Mouse (Mus musculus): ENCODE measurements around the gene Rragd.

DNA sequence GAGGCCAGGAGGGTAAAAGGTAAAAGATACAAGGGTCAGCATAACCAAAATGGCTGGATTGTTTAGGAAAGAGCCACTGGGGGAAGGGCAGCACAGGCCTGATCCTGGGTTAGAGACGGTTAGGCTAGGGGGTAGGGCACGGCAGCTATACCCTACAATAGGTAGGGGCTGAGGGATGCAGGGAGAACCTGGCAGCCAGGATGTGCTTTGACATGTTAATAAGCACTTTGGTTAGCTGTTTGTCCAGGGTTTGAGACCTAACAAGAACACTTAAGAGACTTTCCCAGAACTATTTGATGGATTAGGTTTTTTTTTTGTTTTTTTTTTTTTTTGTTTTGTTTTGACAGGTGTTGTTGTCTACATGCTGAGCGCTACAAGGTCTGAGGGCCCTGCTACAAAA, 2.8 kb upstream of the Rragd start:
- TF ChIP-seq POLR2A (IDR thresholded peaks at IDR 0.05; ENCODE audit: borderline replicate concordance, low read depth, low read length) (no peak), CTCF (IDR thresholded peaks at IDR 0.05; ENCODE audit: low read depth, low read length) (no peak)
